Mouse (Mus musculus) T-helper 1 cell (primary cell): ENCODE data around the gene Kank1.

Experiments used
- in situ Hi-C: fragments of 300-600 bp; cut with MboI, MseI; formaldehyde crosslinking; loops from one replicate; pipeline ENCODE4 v1.15.1; 2025; ENCODE audit warnings: high pct_unique_total_duplicates

Kank1 gene

DNA sequence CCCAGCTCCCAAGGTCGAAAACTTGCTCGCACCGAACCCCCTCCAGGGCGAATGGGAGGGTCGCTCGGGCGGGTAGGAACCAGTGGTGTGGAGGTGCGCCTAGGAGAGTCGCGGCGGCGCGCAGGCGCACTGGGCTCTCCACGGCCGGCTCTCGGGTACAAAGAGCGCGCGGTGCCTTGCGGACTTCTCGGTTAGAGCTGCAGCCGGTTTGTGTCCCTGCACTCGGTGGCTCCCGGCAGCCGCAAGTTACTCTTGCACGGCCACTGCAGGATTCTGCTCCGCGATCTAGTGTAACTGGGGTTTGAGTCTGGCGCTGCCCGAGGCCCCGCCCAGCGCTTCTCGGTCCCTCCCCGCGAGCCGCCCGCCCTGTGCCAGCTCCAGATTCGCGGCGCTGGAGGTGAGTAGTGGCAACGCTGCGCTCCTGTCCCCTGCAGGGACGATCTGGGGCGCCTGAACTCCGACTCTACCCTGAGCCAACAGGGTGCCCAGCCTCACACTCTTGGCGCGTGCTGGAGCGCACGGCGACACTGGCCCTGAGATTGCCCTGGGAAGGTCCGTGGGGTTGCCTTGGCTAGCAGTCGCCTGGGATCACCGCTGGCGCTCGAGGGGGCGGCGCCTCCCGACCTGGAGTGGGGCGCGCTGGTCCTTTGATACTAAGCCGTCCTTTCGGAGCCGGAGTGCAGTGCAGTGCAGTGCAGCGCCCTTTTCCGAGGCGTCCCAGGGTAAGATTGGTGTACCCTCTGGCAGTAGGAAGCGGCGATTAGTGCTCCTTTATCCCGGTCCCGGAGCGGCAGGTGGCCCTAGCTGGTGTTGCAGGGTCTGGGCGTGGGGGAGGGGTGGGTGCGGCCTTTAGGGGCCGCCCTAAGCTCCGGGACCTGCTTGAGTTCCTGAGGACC is at the start of gene Kank1:
Gene Kank1, plus strand, starts transcription at position 380 of the 896 bp plus-strand sequence.
- in situ Hi-C loops, result loop anchor here (25.0 kb wide), 1 partner anchor 1250 kb away; no protein-coding TSS in a partner anchor

DNA sequence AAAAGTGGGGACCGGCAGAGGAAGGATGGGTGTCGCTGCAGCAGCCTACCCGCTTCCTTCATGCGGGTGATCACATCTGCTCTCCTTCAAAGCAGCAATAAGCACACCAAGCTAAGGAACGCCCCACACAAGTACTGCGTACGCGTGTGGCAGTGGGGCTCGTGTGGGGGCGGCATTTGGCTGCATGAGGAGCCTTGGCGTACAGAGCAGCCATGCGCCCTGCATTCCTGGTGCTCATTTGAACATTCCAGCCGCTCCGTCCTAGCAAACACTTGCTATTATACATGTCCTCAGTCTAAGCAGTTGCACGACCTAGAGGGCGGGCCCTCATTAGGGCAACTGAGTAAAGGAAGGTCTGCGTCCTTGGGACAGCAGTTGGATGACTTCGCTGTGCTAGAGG is 49.1 kb upstream of the Kank1 start:
- in situ Hi-C loops, result no loop called here

DNA sequence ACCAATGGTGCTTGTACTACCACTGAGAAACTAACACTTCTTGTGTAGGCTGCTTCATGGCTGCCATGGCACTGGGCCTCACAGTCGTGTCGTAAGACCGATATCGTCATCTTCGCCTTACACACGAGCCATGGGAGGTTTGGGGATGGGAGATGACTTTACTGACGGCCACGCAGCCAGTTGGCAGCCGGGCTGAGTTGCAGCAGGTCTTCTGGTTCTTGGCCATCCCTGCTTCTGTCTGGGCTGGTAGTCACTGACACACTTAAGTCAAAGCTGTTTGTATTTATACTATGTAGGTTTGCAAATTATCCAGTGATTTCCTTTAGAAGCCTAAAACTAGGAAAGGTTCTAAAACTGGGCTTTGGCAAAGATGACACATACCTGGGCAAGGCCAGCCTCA is 43.0 kb upstream of the Kank1 start:
- in situ Hi-C loops, result no loop called here

DNA sequence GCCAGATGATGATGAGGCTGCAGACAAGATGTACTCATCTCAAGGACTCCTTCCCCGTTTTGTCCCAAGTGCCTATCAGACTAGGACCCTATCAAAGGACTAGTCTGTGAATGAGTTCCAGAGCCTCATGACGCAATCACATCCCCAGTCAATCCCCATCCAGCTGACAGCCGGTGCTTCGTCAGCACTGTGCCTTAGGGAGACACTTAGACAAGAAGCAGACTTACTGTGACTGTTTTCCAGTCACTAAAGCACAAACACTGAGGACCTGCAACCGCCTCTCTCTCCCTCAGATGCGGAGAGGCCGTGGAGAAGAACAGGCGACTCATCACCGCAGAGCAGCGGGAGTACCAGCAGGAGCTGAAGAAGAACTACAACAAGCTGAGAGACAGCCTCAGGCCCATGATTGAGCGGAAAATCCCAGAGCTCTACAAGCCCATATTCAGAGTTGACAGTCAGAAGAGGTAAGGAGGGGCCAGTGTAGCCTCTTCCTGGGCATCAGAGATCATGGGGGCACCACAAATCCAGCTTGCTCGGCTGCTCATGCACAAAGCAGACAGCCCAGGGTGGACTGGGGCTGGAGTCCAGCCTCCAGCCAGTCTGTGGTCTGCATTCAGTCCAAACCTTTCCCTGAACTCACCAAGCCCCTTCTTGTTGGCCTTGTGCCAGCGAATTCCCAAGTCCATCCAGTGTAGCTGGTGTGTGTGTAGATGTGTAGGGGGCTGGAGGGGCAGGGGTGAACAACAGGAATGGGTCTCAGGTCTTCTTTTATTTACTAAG is 36.5 kb upstream of the Kank1 start:
- in situ Hi-C loops, result no loop called here

DNA sequence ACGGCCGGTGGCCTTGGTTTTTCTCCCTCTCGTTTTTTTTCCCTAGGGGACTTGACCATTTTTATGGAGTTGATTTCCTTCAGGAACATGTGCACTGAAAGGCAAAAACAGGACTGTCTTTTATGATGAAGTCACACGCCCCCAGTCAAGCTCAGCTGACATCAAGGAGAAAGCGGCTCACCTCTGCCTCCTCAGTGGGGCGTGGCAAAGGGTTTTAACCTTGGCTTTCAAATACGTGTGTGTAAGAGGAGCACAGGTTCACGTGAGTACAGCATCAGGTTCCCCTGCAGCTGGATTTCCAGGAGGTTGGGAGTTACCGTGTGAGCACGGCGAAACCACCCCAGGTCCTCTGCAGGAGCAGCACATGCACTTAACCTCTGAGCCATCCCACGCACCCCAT is 33.7 kb upstream of the Kank1 start:
- in situ Hi-C loops, result no loop called here

DNA sequence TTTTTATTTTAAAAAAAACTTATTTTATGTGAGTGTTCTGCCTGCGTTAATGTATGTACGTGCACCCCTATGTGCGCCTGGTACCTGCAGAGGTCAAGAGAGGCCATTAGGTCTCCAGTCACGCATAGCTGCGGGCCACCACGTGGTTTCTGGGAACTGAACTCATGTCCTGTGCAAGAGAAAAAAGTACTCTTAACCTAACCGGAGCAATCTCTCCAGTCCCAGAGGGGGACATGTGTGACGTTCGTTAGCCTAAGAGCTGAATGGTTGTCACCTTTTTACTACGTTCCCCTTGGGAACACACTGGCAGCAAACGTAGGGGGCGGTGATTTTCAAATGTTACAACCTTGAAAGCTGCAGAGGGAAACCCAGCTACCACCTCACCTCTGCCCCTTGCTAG is 29.8 kb upstream of the Kank1 start:
- in situ Hi-C loops, result no loop called here

DNA sequence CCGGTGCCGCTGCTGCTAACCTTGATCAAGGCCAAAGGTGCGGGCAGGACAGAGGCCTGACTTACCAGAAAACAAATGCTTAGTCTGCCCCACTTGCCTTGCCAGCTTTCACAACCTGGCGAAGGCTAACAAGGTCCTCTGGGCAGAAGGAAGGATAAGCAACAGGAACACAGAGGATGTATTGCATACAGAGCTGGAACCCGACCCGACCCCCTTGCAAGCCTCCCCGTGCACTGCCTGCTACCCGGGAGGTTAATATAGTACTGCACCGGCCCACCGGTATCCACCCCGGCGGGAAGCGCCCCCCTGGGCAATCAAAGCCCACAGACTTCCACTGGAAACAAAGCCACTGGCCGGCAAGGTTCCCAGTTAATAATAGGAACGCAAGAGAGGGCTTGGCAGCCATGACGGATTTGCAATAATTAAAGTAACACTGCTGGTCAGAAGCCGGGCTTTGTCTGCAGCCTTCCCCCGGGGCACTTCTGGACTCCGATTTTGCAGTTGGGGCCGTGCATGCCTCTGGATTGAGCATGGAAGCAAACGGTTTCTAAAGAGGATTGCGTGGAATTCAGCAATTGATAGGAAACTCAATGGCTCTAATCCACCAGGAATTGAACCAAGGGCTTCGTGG is 28.9 kb upstream of the Kank1 start:
- in situ Hi-C loops, result no loop called here

DNA sequence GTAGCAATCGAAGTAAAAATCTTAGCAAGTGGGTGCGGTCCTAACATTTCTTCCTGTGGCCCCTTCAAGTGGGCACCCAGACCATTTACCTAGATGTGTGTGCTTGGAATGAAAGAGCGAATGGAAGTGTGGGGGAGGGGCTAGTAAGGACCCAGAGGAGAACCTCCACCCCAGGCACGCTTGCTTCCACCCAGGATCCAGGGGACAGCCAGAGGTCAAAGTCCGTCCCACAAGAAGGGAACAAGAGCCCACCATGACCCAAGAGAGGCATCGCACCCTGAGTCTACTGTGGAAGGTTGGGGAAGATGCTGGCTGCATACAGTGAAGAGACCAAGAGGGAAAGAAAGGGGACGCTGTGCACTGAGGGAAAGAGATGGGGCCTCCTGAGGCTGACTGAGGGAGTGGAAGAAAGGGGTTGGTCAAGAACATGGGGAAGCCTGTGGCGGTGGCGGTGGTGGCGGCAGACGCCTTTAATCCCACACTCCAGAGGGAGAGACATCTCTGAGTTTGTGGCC is 28.1 kb upstream of the Kank1 start:
- in situ Hi-C loops, result no loop called here

DNA sequence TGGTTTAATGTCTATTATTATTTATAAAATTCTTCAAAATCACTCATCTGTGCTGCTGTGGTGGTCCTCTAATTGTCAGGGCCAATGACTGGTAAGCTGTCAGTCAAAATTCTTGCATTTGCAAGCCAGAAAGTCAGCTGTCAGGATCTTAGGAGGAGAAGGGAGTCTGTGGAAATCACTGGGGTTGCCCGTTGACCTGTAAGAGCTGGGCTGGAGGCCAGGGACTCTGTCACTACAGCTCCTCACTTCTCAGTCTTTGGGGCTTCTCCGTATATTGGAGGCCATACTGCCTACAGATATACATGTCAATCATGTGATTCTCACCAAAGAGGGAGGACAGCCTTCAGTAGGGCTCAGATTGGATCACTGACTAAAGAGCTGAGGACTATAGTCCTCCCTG is 16.2 kb upstream of the Kank1 start:
- in situ Hi-C loops, result loop anchor here (10.0 kb wide), 1 partner anchor 64 kb away; no protein-coding TSS in a partner anchor

DNA sequence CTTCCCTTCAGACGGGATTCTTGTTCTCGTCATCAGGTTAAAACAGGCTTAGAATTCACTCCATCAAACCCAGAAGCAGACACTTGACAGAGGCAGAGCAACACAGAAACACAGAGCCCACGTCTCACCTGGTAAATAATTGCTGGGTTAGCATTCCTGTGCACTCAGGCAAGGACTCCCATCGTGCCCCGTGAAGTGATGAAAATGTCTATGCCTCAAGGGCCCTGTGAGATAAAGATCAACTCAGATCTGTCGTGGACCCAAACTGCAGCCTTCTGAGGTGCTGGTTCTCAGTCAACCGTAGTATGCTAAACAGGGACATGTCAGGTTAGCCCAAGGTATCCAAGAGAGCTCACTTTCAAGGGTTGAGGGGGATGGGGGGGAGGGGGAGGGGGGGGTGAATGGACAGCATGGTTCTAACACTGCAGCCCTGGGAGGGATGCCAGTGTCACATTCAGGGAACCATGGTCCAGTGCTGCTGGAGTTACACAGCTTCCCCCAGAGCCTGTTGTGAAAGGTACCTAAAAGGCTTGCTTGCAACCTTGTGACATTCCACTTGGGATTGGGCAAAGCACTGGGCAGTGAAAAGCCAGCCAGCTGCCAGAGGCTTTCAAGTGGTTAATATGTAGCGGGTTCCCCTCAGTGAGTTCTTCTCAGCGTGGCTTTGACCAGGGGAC is 14.7 kb upstream of the Kank1 start:
- in situ Hi-C loops, result loop anchor here (10.0 kb wide), 1 partner anchor 63 kb away; no protein-coding TSS in a partner anchor

DNA sequence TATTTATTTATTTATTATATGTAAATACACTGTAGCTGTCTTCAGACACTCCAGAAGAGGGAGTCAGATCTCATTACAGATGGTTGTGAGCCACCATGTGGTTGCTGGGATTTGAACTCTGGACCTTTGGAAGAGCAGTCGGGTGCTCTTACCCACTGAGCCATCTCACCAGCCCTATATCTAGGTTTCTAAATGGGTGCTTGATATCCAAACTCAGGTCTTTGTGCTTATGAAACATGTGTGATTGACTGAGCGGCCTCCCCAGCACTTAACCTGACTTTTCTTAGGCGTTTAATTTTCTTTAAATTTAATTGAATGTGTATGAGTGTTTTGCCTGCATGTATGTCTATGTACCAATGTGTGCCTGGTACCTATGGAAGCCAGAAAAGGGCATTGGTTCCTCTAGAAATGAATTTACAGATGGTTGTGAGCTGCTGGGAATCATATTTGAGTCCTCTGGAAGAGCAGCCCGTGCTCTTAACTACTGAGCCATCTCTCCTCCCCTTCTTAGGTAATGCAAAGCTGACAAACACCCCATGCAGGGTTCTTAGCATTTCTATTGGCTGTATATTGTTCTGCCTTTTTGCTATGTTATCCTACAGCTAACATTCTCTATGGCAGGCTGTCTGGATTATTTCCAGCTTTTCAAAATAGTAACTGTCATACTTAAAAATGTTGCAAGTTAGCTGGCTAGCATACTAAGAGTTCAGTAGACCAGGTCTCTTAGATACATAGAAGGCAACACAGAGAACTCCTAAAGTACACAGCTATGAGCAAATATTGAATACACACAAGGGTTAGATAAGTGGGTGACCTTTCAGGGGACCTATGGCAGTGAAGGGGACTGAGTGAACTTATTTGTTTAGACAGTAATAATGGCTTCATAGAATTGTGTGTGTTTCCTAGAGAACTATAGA is 6.5 kb upstream of the Kank1 start:
- in situ Hi-C loops, result loop anchor here (25.0 kb wide), 1 partner anchor 1257 kb away; no protein-coding TSS in a partner anchor

DNA sequence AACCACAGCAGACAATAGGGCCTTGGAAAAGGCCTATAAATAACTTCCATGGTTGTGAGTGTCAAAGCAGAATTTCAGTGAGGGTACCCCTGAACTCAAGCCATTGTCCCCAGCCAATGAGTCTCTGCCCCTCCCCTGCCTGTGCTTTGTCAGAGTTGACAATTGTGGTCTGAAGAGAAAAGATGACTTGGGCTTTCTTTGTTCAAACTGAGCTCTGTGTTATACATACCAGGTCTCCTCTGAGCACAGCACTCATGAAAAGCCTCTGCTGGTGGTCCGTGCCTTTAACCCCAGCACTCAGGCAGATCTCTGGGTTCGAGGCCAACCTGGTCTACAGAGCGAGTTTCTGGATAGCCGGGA is 5.8 kb upstream of the Kank1 start:
- in situ Hi-C loops, result loop anchor here (25.0 kb wide), 1 partner anchor 1256 kb away; no protein-coding TSS in a partner anchor

DNA sequence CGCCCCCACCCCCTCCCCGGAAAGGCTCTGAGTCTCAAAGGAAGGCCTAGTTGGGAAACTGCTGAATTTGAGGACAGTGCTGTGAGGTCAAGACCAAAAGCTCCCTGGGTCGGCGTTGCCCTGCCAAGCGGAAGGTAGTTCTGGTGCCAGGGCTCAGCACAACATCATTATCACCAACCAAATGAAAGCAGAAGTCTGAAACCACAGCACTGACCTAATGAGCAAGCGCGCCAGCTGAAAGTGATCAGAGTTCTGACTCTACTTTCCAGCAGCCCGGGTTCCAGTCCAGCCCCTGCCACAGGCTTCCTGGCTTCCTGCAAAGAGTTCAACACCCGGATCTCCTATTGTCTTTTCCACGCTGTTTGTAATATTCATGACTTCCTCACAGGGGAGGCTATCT is 4.7 kb upstream of the Kank1 start:
- in situ Hi-C loops, result loop anchor here (25.0 kb wide), 1 partner anchor 1255 kb away; no protein-coding TSS in a partner anchor

DNA sequence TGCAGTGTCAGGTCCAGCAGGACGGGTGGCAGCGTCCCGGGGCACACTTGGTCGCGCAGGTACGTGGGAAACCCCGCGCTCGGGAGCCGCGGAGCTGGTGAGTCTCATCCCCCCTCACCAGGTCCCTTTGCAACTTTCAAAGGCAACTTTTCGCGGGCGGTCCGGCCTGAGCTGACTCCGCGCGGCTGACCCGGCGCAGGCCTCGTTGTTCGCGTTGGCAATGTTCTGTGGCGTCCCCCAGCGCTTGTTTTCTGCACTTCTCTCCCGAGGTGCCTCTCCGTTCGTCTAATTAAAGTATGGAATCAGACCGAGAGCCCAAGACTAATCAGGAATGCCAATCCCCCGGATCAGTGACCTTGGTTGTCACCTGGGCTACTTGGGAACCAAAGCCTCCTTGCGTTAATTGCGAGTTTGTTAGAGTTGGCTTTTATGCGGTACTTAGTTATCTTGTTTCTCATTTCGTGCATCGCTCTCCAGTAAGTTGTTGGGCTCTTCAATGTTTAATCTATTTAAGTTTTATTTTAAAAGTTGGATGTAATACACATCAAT is 791 bp downstream of the Kank1 start:
- in situ Hi-C loops, result loop anchor here (25.0 kb wide), 1 partner anchor 1250 kb away; no protein-coding TSS in a partner anchor

DNA sequence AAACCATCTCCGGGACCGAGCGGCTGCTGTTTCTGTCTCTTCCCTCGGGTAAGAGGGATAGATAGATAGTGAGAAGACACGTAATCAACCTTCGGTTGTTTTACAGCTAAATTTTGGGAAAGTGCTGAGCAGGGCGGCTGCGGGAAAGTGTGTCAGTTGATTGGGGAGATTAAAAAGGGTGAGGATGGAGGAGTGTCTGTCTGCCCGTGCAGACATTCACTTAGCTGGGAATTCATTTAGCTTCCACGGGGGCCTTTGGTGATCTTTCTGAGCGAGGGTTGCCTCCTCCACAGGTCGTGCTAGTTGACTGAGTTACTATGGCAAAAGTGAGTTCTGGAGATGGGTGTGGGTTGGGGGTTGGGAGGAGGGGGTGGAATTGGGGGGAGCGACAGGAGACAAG is 1.3 kb downstream of the Kank1 start:
- in situ Hi-C loops, result loop anchor here (25.0 kb wide), 1 partner anchor 1249 kb away; no protein-coding TSS in a partner anchor

DNA sequence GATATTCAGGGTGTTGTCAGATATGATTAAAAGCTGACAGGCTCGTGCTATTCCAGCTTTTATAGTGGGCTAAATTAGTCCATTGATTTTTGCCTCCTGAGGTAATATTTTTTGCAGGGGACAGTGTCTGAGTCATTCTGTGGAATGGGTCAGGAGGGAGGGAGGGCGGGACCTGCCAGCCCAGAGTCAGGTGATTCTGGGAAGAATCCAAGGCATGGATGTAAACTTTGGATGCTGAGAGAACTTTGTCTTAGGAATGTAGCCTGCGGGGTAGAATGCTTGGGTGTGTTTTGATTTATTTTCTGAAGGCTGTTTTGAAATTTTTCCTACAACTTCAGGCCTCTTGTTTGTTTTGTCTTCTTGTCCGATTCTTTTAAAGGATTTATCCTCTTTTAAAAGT is 6.8 kb downstream of the Kank1 start:
- in situ Hi-C loops, result loop anchor here (25.0 kb wide), 1 partner anchor 1244 kb away; no protein-coding TSS in a partner anchor

DNA sequence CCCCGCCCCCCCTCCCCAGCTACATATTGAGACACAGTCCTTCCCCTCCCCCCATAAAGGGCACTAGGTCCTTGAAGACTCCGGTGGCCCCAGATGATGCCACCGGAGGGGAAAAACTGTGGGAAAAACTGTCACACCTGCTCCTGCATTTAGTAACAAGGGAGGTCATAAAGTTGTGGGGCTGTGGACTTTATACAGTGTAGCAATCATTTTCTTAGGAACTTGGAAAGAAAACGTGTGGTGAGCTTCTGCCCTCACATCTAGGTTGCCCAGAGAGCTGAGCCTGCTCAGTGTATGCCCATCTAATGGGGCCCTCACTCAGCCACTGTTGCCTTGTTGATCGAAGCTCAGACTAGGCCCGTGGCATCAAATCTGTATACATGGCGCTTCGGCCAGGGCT is 9.3 kb downstream of the Kank1 start:
- in situ Hi-C loops, result loop anchor here (25.0 kb wide), 1 partner anchor 1241 kb away; no protein-coding TSS in a partner anchor

DNA sequence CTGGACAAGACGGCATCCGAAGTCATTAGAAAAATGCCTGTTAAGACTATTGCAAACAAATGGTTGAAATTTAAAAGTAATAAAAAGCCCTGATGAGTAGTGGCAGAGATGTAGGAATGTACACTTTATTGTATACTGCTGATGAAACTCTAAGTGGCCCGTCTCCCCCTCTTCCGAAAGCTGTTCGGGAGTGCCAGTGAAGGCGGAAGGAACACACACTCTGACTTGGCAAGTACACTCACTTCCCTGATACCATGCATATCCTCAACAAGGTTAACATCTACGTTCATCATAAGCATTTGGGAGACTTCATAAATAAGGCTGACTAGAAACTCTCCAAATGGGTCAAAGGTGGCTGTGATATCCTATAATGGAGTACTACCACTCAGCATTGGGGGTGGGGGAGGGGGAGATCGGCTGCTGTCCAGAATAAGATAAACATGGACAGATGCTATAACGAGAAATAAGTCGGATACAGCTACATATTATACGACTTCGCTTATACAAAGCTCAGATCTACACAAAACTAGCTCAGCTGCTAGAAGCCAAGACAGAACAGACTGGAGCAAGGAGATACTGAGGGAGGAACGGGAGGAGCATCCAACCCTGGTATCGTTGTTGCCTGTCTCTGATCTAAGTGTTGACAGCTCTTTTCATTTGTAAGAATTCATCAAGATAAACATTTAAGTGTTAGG is 11.2 kb downstream of the Kank1 start:
- in situ Hi-C loops, result loop anchor here (25.0 kb wide), 1 partner anchor 1239 kb away; no protein-coding TSS in a partner anchor

DNA sequence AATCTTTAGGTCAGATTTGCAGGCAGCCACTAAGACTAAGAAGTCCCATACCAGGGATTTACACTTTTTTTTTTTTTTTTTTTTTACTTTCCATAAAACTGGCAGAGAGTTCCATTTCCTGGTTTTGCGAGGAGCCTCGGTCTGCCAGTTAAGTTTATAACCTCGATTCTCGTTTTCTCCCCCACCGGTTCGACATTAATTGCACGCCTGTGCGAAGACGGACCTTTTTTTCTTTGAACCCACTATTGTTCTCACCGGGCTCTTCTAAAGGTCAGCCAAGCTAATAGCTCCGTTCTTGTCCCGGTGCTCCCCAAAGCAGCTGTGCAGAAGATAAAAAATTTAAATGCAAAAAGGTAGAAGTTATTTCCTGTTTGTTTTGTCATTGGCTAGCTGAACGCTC is 12.5 kb downstream of the Kank1 start:
- in situ Hi-C loops, result loop anchor here (25.0 kb wide), 1 partner anchor 1238 kb away; no protein-coding TSS in a partner anchor
